Mouse (Mus musculus) retina, postnatal 7 days (tissue): ENCODE data around the gene Tfap2d.

ENCODE experiments used
- DNase-seq: peaks from one replicate; pipeline ENCODE4 v3.0.0-alpha.2; 2012; ENCODE audit warnings: low read depth, low spot score

Gene Tfap2d

DNA sequence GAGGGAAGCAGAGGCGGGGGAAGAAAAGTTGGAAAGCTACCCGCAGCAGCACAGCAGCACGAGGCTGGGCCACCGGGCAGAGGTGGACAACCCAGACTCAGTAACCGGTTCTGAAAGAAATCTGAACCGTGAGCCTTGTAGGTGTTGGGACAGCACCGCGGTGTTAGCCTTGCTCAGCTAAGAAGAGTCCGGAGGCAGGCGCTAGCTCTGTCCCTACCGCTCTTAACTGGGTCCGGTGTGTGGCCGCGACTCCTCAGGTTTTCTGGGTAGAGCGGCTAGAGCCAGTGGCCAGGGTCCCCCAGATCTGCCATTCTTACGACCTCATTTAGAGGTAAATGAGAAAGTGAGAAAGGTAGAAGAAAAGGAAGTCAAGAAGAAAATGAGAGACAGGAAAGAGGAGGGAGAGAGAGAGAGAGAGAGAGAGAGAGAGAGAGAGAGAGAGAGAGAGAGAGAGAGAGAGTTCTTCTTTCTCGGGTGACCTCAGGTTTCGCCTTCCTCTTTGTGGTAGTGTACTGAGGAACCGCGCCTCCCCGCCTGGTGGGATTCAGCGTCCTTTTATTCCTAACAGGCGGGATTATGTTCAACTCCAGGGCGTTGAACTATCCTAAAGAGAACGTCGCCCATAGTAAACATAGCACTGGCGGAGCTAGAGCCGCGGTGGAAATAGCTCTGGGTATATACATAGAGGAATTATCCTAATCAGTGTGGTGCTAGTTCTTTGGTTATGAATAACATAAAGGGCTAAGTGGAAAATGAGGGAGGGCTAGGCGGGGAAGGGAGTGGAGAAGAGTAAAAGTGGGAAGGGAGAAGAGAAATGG lies 107.6 kb downstream of the Tfap2d start:
- DNase-seq, result no peak

DNA sequence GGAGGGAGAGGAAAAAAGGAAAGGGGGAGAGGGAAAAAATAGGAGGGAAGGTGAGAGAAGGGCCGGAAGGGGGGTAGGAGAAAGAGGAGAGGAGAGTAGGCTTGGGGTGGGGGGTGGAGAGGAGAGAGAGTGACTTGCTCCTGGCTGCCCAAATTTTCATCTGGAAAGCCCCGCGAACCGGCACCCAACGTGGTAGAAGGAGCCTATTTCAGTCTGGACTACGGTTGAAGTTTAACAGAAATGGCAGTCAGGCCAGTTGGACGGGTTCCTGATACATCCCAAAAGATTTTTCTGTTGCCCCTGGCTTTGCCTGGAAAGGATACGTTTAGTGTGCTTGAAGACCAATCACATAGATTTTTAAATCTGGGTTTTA lies 108.2 kb downstream of the Tfap2d start:
- DNase-seq, result no peak

DNA sequence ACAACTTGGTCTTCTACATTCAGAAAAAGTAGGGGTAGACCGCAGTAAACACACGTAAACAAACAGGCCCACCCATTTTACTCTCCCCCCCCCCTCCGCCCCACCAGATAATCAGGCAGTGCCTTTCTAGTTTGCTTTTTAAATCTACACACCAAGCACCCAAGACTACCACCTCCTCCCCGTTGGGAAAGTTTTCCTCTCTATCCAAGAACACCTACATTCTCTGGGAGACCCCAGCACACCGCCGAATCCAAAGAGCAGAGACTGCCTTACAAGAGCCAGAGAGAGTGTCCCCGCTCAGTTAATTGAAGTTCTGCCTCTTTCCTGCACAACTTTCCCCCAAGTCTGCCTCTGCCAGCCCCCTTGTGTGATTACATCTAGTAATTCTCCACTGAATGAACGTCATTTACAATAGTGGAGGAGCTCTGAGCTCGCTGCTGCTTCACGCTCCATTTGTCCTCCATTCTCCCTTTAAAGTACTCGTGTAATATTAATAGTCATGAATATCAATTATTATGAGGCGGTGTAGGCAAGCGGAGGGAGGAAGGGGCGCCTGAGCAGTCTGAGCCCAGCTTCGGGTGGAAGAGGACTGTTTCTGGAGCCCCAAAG lies 108.8 kb downstream of the Tfap2d start:
- no peak for DNase-seq

DNA sequence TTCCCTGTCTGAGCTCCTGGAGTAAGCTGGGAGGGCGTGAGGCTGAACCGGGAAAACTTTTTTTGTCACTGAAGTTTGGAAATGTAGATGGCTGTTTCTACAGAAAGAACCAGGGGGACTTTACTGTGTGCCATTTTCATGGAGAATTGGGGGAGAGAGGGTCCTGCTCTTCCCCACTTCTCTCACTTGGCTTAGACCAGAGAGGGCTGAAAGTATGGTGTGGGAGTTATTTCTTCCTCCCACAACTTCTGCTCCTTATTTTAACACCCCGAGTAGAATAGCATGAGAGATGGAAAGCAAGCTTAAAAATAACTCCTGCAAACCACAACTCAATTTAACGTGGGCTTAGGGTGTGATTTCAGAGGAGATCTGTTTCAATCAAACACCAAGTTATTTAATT lies 109.9 kb downstream of the Tfap2d start:
- no peak for DNase-seq

DNA sequence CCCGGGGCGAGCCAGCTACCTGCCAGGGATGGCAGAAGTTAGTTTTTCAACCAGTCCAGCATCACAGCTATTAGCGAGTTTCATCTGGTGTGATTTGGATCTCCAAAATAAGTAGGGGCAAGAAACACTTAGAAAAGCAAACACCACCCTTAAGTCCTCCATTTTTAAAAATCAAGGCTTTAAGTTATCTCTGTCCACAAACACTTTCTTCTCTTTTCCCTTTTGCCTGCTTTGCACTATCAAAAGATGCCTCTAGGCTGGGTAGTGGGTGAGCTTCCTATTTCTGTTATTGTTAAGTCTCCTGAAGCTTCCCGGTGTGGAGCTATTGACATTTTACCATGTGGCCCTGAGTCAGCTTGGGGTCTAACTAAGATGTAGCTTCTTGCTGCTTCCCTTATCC lies 110.3 kb downstream of the Tfap2d start:
- DNase-seq, result no peak

DNA sequence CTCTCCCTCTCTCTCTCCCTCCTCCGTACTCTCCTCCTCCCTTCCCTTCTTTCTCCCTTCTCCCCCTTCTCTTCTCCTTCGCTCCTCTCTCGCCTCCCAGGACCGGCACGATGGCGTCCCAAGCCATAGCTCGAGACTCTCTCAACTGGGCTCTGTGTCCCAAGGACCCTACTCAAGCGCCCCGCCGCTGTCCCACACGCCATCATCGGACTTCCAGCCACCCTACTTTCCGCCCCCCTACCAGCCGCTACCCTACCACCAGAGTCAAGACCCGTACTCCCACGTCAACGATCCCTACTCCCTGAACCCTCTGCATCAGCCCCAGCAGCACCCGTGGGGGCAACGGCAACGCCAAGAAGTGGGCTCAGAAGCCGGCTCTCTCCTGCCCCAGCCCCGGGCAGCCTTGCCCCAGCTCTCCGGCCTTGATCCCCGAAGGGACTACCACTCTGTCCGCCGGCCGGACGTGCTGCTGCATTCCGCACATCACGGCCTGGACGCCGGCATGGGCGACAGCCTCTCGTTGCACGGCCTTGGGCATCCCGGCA lies 111.1 kb downstream of the Tfap2d start:
- DNase-seq, result no peak
